8 mouse cellular contexts compared by ENCODE assay signal in genomic region chr1:90590797-90591196, GRCm38 (mm10). TPM values are rescaled to one million over a fixed set of nuclear protein-coding genes. Genes with fewer than 3 reads are reported as not detected.
A peak's percentile ranks its signal among the peaks of the same experiment; 100 is the strongest.
DNase-seq lines count a peak whose midpoint lies in the region; TF ChIP-seq lines count a peak whose summit lies in the region.

No protein-coding gene starts in this region.

- peak; percentile 45 for TF ChIP-seq CTCF in cerebellum, adult 2 months (IDR thresholded peaks at IDR 0.05; ENCODE audit: borderline replicate concordance, insufficient read depth, low read depth, low read length)
- TF ChIP-seq CTCF in lung, adult 2 months (IDR thresholded peaks at IDR 0.05; ENCODE audit: insufficient read depth, low read length) = peak; percentile 48

- 38% methylated on average over 2 of the region's 2 CpGs for WGBS in cerebellum, adult 2 months
- WGBS in lung, adult 2 months = 48% methylated on average over 2 of the region's 2 CpGs

- no peak overlapping the region for H3K27ac ChIP-seq in cerebellum, adult 2 months (ENCODE audit: insufficient read depth, low read length)

- peaks cover 3% of the 10 kb centered on the region; the same call in 1 of the 2 replicates for H3K4me1 ChIP-seq in cerebellum, adult 2 months (ENCODE audit: control insufficient read depth, insufficient read depth, low read length)
- no peaks in the 10 kb centered on the region for H3K4me1 ChIP-seq in lung, adult 2 months (ENCODE audit: control insufficient read depth, insufficient read depth, low read length)

- peak in 1 of 2 experiments; percentile 17 for DNase-seq in cerebellum, adult 2 months
- no peak for DNase-seq in cerebellum, adult 9-11 months
- DNase-seq in 3134 (ENCODE audit: extremely low read depth, insufficient read length, low spot score) = peak; percentile 41
- DNase-seq in brain, adult 2 months (ENCODE audit: low read depth, low spot score) = peak; percentile 72
- DNase-seq in gastrocnemius, postnatal 10 days = peak; percentile 68
- peak; percentile 79 to 84 for DNase-seq in kidney, postnatal 4 days
- DNase-seq in lung, adult 2 months = peak; percentile 38
- peak; percentile 49 for DNase-seq in skeletal muscle tissue, adult 2 months (ENCODE audit: low read depth, low spot score)

- H3K4me3 ChIP-seq in cerebellum, adult 2 months (replicated peaks; ENCODE audit: insufficient read depth, low read depth, low read length) = no peak overlapping the region
- H3K4me3 ChIP-seq in lung, adult 2 months (replicated peaks; ENCODE audit: extremely low read depth, low read depth, low read length) = no peak overlapping the region

- no peak for TF ChIP-seq POLR2A in cerebellum, adult 2 months (IDR thresholded peaks at IDR 0.05; ENCODE audit: borderline replicate concordance, insufficient read depth, low read length)
- no peak for TF ChIP-seq POLR2A in lung, adult 2 months (IDR thresholded peaks at IDR 0.05; ENCODE audit: borderline replicate concordance, extremely low read depth, low read depth, low read length)

- H3K27me3 ChIP-seq in cerebellum, adult 2 months (ENCODE audit: control insufficient read depth, insufficient read depth, low read length) = no peaks in the 10 kb centered on the region; the same call in 1 of the 2 replicates

RNA-seq across cellular contexts. Expression of gene Cops8, which starts 12.0 kb away (rescaled TPM):
- 119 and 120 TPM in 2 replicates for polyA plus RNA-seq in cerebellum, adult 2 months (2012; rRNA removed)
- total RNA-seq in gastrocnemius, postnatal 10 days (2021) = 10 to 100 TPM; 74.9 to 75.5 TPM
- polyA plus RNA-seq in lung, adult 2 months (2012; rRNA removed) = 39.8 and 58.0 TPM in 2 replicates
